Mouse (Mus musculus): ENCODE results near the gene Pstk. TPM values are rescaled to one million over a fixed set of nuclear protein-coding genes. Genes with fewer than 3 reads are reported as not detected.

Gene Pstk
- total and polyA plus RNA-seq, 2 experiments: 26.2 to 26.7 TPM

GRCm38 (mm10) chr7:131427331-131427730 lies 56.4 kb downstream of the Pstk start:
- no peak overlapping the region for H3K27ac ChIP-seq (replicated peaks; ENCODE audit: insufficient read depth, low read depth, low read length)
- no peaks in the 10 kb centered on the region for H3K4me1 ChIP-seq (ENCODE audit: control insufficient read depth, insufficient read depth, low read length)
- TF ChIP-seq CTCF (IDR thresholded peaks at IDR 0.05; ENCODE audit: low read depth, low read length) (no peak), POLR2A (IDR thresholded peaks at IDR 0.05; ENCODE audit: extremely low read depth, insufficient read depth, low read length) (no peak)
- H3K79me2 ChIP-seq (ENCODE audit: control insufficient read depth, insufficient read depth, low read length): peaks cover 3% of the 10 kb centered on the region; the same call in 1 of the 2 replicates
- peaks cover 45% of the 10 kb centered on the region for H3K36me3 ChIP-seq (ENCODE audit: control insufficient read depth, insufficient read depth, low read length)
- WGBS: 93% methylated on average over 5 of the region's 5 CpGs
- H3K27me3 ChIP-seq (ENCODE audit: control insufficient read depth, insufficient read depth, low read length): no peaks in the 10 kb centered on the region
- H3K4me3 ChIP-seq (ENCODE audit: insufficient read depth, low read depth, low read length): no peak overlapping the region
- no peak overlapping the region for H3K9ac ChIP-seq (ENCODE audit: low read depth, low read length)
- no peak for DNase-seq (ENCODE audit: extremely low read depth, low read depth, low spot score)

GRCm38 (mm10) chr7:131432244-131432643 lies 61.3 kb downstream of the Pstk start:
- DNase-seq (ENCODE audit: extremely low read depth, low read depth, low spot score): peak; percentile 36
- Histone ChIP-seq H3K27ac (replicated peaks; ENCODE audit: insufficient read depth, low read depth, low read length) (no peak overlapping the region), H3K79me2 (ENCODE audit: control insufficient read depth, insufficient read depth, low read length) (no peaks in the 10 kb centered on the region), H3K36me3 (ENCODE audit: control insufficient read depth, insufficient read depth, low read length) (peaks cover 55% of the 10 kb centered on the region), H3K4me3 (ENCODE audit: insufficient read depth, low read depth, low read length) (no peak overlapping the region), H3K4me1 (ENCODE audit: control insufficient read depth, insufficient read depth, low read length) (no peaks in the 10 kb centered on the region), H3K9ac (ENCODE audit: low read depth, low read length) (no peak overlapping the region), H3K27me3 (ENCODE audit: control insufficient read depth, insufficient read depth, low read length) (no peaks in the 10 kb centered on the region)
- TF ChIP-seq CTCF (IDR thresholded peaks at IDR 0.05; ENCODE audit: low read depth, low read length) (peak; percentile 27; the same call in 1 of the 2 replicates), POLR2A (IDR thresholded peaks at IDR 0.05; ENCODE audit: extremely low read depth, insufficient read depth, low read length) (no peak)
- WGBS: 27% methylated on average over 1 of the region's 1 CpGs

GRCm38 (mm10) chr7:131434276-131434675 lies 63.3 kb downstream of the Pstk start:
- no peak overlapping the region for H3K27ac ChIP-seq (replicated peaks; ENCODE audit: insufficient read depth, low read depth, low read length)
- H3K4me3 ChIP-seq (ENCODE audit: insufficient read depth, low read depth, low read length): no peak overlapping the region
- H3K36me3 ChIP-seq (ENCODE audit: control insufficient read depth, insufficient read depth, low read length): peaks cover 50% of the 10 kb centered on the region
- no peaks in the 10 kb centered on the region for H3K4me1 ChIP-seq (ENCODE audit: control insufficient read depth, insufficient read depth, low read length)
- TF ChIP-seq POLR2A (IDR thresholded peaks at IDR 0.05; ENCODE audit: extremely low read depth, insufficient read depth, low read length) (no peak), CTCF (IDR thresholded peaks at IDR 0.05; ENCODE audit: low read depth, low read length) (no peak)
- WGBS: 90% methylated on average over 1 of the region's 1 CpGs
- H3K27me3 ChIP-seq (ENCODE audit: control insufficient read depth, insufficient read depth, low read length): no peaks in the 10 kb centered on the region
- no peak overlapping the region for H3K9ac ChIP-seq (ENCODE audit: low read depth, low read length)
- no peaks in the 10 kb centered on the region for H3K79me2 ChIP-seq (ENCODE audit: control insufficient read depth, insufficient read depth, low read length)
- no peak for DNase-seq (ENCODE audit: extremely low read depth, low read depth, low spot score)

GRCm38 (mm10) chr7:131437051-131437450 lies 66.1 kb downstream of the Pstk start:
- H3K27ac ChIP-seq (replicated peaks; ENCODE audit: insufficient read depth, low read depth, low read length): no peak overlapping the region
- no peak overlapping the region for H3K9ac ChIP-seq (ENCODE audit: low read depth, low read length)
- no peak for DNase-seq (ENCODE audit: extremely low read depth, low read depth, low spot score)
- no peaks in the 10 kb centered on the region for H3K27me3 ChIP-seq (ENCODE audit: control insufficient read depth, insufficient read depth, low read length)
- no peak overlapping the region for H3K4me3 ChIP-seq (ENCODE audit: insufficient read depth, low read depth, low read length)
- no peaks in the 10 kb centered on the region for H3K79me2 ChIP-seq (ENCODE audit: control insufficient read depth, insufficient read depth, low read length)
- no peaks in the 10 kb centered on the region for H3K4me1 ChIP-seq (ENCODE audit: control insufficient read depth, insufficient read depth, low read length)
- TF ChIP-seq POLR2A (IDR thresholded peaks at IDR 0.05; ENCODE audit: extremely low read depth, insufficient read depth, low read length) (no peak), CTCF (IDR thresholded peaks at IDR 0.05; ENCODE audit: low read depth, low read length) (no peak)
- peaks cover 37% of the 10 kb centered on the region for H3K36me3 ChIP-seq (ENCODE audit: control insufficient read depth, insufficient read depth, low read length)
- WGBS: 80% methylated on average over 3 of the region's 3 CpGs

Other genes with a start within 250 kb of the Pstk start
- not detected in 2 replicates for gene 4933402N03Rik, start 224.8 kb upstream of the Pstk start, total RNA-seq (2014; rRNA removed)
- gene 4933402N03Rik, start 224.8 kb upstream of the Pstk start, polyA plus RNA-seq (2012; rRNA removed): not detected in 2 replicates
- gene 5430419D17Rik, start 196.7 kb upstream of the Pstk start, total RNA-seq (2014; rRNA removed): not detected in 2 replicates
- gene 5430419D17Rik, start 196.7 kb upstream of the Pstk start, polyA plus RNA-seq (2012; rRNA removed): not detected in 2 replicates
- 0.47 and 4.0 TPM in 2 replicates for gene Cuzd1, start 48.8 kb upstream of the Pstk start, total RNA-seq (2014; rRNA removed)
- gene Cuzd1, start 48.8 kb upstream of the Pstk start, polyA plus RNA-seq (2012; rRNA removed): not detected in 2 replicates
- gene Fam24b, start 41.6 kb upstream of the Pstk start, total RNA-seq (2014; rRNA removed): not detected in 2 replicates
- gene Fam24b, start 41.6 kb upstream of the Pstk start, polyA plus RNA-seq (2012; rRNA removed): 0.91 TPM in 1 of 2 replicates, not detected in the other
- not detected in 2 replicates for gene Fam24a, start 37.3 kb upstream of the Pstk start, total RNA-seq (2014; rRNA removed)
- gene Fam24a, start 37.3 kb upstream of the Pstk start, polyA plus RNA-seq (2012; rRNA removed): not detected in 2 replicates
- gene 2310057M21Rik, start 8.4 kb upstream of the Pstk start, total RNA-seq (2014; rRNA removed): 1.7 and 1.9 TPM in 2 replicates
- 2.0 and 3.7 TPM in 2 replicates for gene 2310057M21Rik, start 8.4 kb upstream of the Pstk start, polyA plus RNA-seq (2012; rRNA removed)
- gene Ikzf5, start 39.4 kb downstream of the Pstk start, total RNA-seq (2014; rRNA removed): 3.8 and 4.9 TPM in 2 replicates
- 2.0 and 3.4 TPM in 2 replicates for gene Ikzf5, start 39.4 kb downstream of the Pstk start, polyA plus RNA-seq (2012; rRNA removed)
- 95.8 and 105 TPM in 2 replicates for gene Acadsb, start 39.5 kb downstream of the Pstk start, total RNA-seq (2014; rRNA removed)
- gene Acadsb, start 39.5 kb downstream of the Pstk start, polyA plus RNA-seq (2012; rRNA removed): 20.3 and 24.4 TPM in 2 replicates
- not detected in 2 replicates for gene Hmx3, start 171.7 kb downstream of the Pstk start, total RNA-seq (2014; rRNA removed)
- not detected in 2 replicates for gene Hmx3, start 171.7 kb downstream of the Pstk start, polyA plus RNA-seq (2012; rRNA removed)
- gene Hmx2, start 177.6 kb downstream of the Pstk start, total RNA-seq (2014; rRNA removed): not detected in 2 replicates
- not detected in 2 replicates for gene Hmx2, start 177.6 kb downstream of the Pstk start, polyA plus RNA-seq (2012; rRNA removed)
- 25.4 and 26.8 TPM in 2 replicates for gene Bub3, start 189.1 kb downstream of the Pstk start, total RNA-seq (2014; rRNA removed)
- 24.5 and 25.2 TPM in 2 replicates for gene Bub3, start 189.1 kb downstream of the Pstk start, polyA plus RNA-seq (2012; rRNA removed)